Mouse (Mus musculus): ENCODE measurements around the gene Ltbp2.

Ltbp2 gene

DNA sequence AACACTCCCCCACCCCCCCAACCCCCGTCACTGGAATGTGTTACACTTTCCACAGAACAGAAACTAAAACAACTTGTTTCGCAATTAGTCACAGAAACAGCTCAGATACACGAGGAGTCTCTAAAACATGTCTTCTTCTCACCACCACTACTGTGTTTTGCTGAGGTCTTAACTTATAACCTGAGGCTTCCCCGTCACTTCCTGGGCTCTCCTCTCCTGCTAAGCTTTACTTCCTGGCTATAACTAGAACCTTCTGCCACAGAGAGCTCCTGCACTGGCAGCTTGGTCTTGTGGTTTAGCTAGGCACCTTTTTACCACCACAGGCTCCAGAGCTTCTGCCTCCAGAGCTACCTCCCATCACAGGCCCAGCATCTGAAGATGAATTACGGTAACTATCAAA is 113.8 kb downstream of the Ltbp2 start:
- DNase-seq (ENCODE audit: low spot score in 2 of 2) = no peak

DNA sequence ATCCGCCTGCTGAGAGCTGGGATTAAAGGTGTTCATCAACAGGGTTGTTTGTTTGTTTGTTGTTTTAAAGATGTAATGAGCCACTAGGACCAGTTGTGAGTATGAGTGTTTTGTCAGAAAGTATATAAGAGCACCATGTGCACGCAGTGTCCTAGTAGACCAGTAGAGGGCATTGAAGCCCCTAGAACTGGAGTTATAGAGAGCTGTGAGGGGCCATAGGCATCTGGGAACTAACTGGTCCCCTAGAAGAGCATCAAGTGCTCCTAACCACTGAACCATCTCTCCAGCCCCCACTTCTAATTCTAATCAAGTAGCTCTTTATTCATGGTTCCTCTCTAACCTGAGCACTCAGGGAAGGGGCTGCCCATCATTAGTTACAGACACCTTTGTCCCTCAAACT is 117.3 kb downstream of the Ltbp2 start:
- no peak for DNase-seq (ENCODE audit: low spot score in 2 of 2)

DNA sequence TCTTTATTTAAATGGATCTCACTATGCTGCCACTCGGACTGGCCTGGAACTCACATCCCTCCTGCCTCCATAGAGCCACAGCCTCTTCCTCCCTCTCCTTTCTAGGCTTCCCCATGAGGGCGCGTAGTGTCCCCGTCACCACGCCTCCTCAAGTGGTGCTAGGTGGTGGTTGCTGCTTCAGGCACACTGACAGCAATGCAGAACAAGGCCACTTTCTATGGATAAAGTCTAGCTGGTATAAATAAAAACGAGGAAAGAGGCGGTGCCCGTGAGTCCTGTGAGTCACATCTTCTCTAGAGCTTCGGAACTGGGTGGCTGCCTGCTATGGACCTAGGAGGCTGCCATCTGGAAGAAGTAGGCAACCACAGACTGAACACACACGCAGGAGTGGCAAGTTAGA is 120.3 kb downstream of the Ltbp2 start:
- DNase-seq (ENCODE audit: low spot score in 2 of 2) = peak; percentile 72 to 79

DNA sequence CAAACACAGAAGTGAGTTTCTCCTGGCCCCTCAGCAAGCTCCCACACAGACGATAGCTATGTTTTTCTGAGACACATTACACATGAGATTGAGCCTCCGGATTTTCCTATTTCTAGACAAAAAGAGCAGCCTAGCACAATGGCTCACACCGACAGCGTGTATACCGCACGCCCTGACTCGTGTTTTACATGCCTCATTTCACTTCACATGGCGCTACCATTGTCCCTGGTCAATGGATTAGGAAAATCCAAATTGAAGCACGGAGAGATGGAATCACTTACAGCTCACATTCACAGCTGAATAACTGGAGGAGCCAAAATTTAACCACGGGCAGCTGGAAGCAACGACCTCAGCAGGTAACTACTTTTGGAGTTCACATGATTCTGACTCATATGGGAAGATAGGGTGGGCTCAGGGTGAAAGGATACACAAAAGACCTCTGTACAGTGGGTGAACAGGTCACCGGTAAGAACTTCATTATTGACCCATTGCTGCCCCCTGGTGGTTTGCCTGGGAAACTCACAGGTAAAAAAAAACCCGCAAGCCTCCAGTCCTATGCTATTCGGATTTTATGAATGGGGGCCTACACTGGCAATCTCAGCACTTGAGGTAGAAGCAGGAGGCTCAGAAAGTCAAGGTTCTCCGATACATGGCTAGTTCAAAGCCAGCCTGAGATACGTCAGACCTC is 121.2 kb downstream of the Ltbp2 start:
- DNase-seq (ENCODE audit: low spot score in 2 of 2) = peak; percentile 50 to 68

DNA sequence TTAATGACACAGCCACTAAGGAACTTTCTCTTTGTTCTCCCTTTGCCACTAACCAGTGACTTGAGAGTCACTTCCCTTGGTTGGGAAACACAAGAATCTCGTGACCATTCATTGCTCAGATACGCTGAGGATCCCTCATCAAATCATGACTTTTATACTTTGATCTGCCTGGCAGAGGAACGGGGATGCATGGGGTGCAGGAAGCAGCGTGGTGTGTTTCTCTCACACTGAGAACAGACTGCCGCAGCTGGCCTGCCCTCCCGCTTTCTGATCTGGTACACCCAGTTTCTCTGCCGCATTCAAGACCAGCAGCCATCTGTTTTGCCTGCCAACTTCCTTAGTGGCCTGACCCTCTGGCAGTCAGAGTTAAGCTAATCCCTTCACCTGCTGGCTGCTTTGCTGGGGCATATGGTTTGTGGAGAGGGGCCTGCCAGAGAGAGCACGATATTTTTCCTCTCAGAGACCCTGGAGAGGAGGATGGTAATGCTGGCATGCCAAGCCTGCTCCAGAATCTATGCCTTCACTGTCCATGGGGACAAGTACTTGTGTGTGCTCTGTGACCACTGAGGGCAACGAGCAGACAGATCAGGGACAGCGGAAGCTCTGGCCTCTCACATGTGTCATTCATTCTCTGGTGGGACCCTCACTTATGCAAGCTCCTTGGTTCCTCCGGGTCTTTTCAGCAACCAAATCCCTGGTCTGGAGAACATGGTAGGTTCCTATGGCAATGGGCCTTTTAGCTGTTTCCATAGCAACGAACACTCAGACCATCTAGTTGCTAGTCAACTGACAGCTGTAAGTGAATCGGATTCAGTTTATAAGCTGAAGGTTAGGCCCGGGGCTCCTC is 124.0 kb downstream of the Ltbp2 start:
- DNase-seq (ENCODE audit: low spot score in 2 of 2) = no peak

DNA sequence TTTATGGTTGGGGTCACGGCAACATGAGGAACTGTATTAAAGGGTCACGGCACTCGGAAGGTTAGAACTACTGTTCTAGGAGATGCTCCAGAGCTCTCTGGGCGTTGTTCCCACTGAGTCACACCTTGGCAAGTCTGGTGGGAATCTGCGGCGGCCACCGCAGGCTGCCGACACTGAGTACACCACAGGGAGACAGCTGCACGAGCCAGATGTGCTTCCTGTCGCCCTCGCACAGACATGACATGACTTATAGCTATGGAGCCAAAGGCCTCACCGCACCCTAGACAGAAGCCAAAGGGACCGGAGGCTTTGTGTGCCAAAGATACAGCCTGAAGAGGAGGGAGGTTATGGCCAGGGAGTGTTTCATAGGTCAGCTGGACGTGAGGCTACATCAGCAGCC is 125.7 kb downstream of the Ltbp2 start:
- no peak for DNase-seq (ENCODE audit: low spot score in 2 of 2)

DNA sequence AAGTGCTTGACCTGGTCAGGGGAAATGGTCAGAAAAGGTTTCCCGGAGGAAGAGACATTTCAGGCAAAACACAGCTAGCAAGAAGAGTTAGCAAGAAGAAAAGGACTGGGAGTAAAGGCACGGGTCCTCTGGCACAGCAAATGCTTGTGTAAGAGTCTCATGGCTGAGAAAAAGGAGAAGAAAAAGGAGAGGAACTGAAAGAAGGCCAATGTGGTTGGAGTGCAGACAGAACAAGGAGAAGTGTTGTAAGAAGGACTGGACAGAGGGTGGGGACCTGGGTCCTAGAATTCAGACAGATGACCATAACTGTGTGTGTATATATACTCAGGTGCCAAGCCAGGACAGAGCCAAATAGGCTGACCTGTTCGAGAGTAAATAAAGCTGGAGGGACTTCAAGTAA is 128.2 kb downstream of the Ltbp2 start:
- DNase-seq (ENCODE audit: low spot score in 2 of 2) = no peak

DNA sequence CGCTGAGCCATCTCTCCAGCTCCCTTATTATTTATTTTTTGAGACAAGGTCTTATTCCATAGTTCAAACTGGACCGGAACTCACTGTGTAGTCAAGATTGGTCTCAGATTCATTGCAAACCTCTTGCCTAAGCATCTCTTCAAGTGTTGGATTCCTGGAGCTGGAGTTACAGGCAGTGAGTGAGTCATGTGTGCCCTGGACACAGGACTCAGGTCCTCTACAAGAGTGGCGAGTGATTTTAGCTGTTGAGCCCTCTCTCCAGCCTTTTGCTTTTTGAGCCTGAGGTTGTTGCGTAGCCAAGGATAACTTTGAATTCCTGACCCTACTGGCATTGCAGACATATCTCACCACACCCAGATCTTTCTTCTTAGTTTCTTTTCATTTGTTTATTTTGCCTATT is 130.6 kb downstream of the Ltbp2 start:
- no peak for DNase-seq (ENCODE audit: low spot score in 2 of 2)

DNA sequence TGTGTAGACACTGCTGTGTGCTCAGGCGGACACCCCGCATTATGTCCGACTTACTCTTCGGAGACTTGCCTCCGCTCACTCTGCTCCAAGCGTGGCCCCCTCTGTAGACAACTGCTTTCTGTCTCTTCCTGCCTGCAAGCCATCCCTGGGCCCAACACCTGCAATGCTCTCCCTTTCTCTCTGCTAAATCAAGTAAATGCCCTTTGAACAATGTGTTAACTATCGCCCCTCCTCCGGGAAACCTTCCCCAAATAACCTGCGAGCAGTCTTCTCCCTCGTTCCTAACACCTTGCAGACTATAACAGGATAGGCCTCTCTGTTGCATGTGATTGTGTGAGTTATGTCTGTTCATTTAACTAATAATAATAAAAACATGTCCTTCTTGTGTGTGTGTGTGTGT is 132.8 kb downstream of the Ltbp2 start:
- no peak for DNase-seq (ENCODE audit: low spot score in 2 of 2)

DNA sequence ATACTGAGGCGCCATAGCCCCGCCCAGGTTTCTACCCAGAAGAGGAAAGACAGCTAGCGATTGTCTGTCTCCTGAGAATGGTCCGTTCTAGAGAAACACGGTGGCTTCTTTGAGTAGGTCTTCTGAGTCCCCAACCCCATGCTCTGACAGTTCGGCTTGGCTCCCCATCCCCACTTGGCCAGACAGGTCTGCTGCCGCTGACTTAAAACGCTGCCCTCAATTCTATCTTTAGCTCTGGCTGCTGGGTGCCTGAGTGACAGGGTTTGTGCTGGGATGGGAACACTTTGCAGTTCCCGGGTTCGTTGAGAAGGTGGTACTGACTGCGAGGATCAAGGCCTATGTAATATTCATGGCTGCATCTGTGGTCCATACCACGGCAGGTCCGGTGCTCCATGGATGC is 143.0 kb downstream of the Ltbp2 start:
- DNase-seq (ENCODE audit: low spot score in 2 of 2) = no peak
